9 mouse cellular contexts compared by ENCODE assay signal in the genomic region with DNA sequence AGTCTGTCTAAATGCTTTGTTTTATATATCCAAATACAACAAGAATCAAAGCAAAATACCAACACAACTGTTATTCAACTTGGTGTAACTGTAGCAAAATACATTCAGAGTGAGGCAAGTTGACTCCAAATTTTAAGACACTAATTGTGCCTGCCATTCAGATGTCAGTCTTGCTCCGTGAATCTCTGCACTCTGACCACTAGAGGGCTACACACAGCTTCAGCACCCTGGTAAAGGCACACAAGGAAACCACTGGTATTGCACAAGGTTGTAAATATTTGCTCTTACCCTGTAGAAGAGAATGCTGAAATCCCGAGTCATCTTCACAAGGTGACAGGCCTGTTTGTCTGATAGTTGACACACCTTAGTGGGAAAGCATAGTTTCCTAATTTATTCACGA. TPM values are rescaled to one million over a fixed set of nuclear protein-coding genes. Genes with fewer than 3 reads are reported as not detected.
DNase-seq lines count a peak whose midpoint lies in the region; ATAC-seq and TF ChIP-seq lines count a peak whose summit lies in the region.
"Had no signal": no experiment of that assay in that cellular context is flagged by ENCODE, and none has a peak within 500 bp of the region (broad histone marks: within the 10 kb centered on the region; RNA-seq: fewer than 3 reads in every experiment).

No protein-coding gene starts in this region.

- H3K27ac ChIP-seq in forebrain, embryonic 11.5 days (ENCODE audit: low read depth, low read length): no peak overlapping the region
- H3K27ac ChIP-seq in kidney, postnatal 0 days: no peak overlapping the region
- no peak overlapping the region for H3K27ac ChIP-seq in midbrain, embryonic 12.5 days (replicated peaks)
- H3K27ac ChIP-seq: limb, embryonic 13.5 days had no signal

- peak; percentile 69 for ATAC-seq in forebrain, embryonic 11.5 days (replicated peaks; ENCODE audit: low FRiP score)
- ATAC-seq in kidney, postnatal 0 days (replicated peaks; ENCODE audit: low FRiP score, low read depth): peak; percentile 75
- peak; percentile 80 for ATAC-seq in midbrain, embryonic 12.5 days (ENCODE audit: low FRiP score, low read depth)

- H3K9me3 ChIP-seq in forebrain, embryonic 11.5 days (ENCODE audit: control insufficient read depth, low read length): no peaks in the 10 kb centered on the region
- no peaks in the 10 kb centered on the region for H3K9me3 ChIP-seq in kidney, postnatal 0 days (replicated peaks; ENCODE audit: low read length)
- H3K9me3 ChIP-seq in midbrain, embryonic 12.5 days: no peaks in the 10 kb centered on the region
- H3K9me3 ChIP-seq: limb, embryonic 13.5 days had no signal

- no peak overlapping the region for H3K9ac ChIP-seq in forebrain, embryonic 11.5 days (ENCODE audit: low read length)
- H3K9ac ChIP-seq in kidney, postnatal 0 days (ENCODE audit: low read depth, low read length): no peak overlapping the region
- no peak overlapping the region for H3K9ac ChIP-seq in midbrain, embryonic 12.5 days (replicated peaks)
- H3K9ac ChIP-seq: limb, embryonic 13.5 days had no signal

- peak; percentile 10 to 67 for DNase-seq in adrenal gland, adult (ENCODE audit: inconsistent age in 2 of 2, low spot score in 1 of 2)
- DNase-seq in adrenal gland, adult 18-20 months (ENCODE audit: low spot score in 2 of 2): no peak
- DNase-seq in urinary bladder, postnatal 36 days (ENCODE audit: low spot score in 2 of 2): peak; percentile 3 to 14
- DNase-seq in urinary bladder, postnatal 4 days (ENCODE audit: low spot score in 2 of 2): no peak
- no peak for DNase-seq in forebrain, embryonic 11.5 days (ENCODE audit: low spot score)
- peak; percentile 70 for DNase-seq in kidney, postnatal 0 days (ENCODE audit: low spot score)
- no peak for DNase-seq in layer of hippocampus, postnatal 36 days

- no peak overlapping the region for H3K4me3 ChIP-seq in forebrain, embryonic 11.5 days (ENCODE audit: low read depth, low read length)
- no peak overlapping the region for H3K4me3 ChIP-seq in kidney, postnatal 0 days (replicated peaks; ENCODE audit: low read depth, low read length)
- no peak overlapping the region for H3K4me3 ChIP-seq in midbrain, embryonic 12.5 days
- H3K4me3 ChIP-seq: limb, embryonic 13.5 days had no signal

- H3K36me3 ChIP-seq in forebrain, embryonic 11.5 days (ENCODE audit: control insufficient read depth, insufficient read depth, low read length): no peaks in the 10 kb centered on the region; the same call in 1 of the 2 replicates
- H3K36me3 ChIP-seq in kidney, postnatal 0 days (ENCODE audit: insufficient read depth, low read length): no peaks in the 10 kb centered on the region
- no peaks in the 10 kb centered on the region for H3K36me3 ChIP-seq in midbrain, embryonic 12.5 days

- WGBS in forebrain, embryonic 11.5 days: 56% methylated on average over 3 of the region's 3 CpGs
- 38% methylated on average over 3 of the region's 3 CpGs for WGBS in kidney, postnatal 0 days
- 49% methylated on average over 3 of the region's 3 CpGs for WGBS in midbrain, embryonic 12.5 days

- peak; percentile 87 for TF ChIP-seq CTCF in kidney, postnatal 0 days (IDR thresholded peaks at IDR 0.05; ENCODE audit: low read depth)

- no peak overlapping the region for H3K4me2 ChIP-seq in forebrain, embryonic 11.5 days (ENCODE audit: low read depth, low read length, severe bottlenecking)
- H3K4me2 ChIP-seq in kidney, postnatal 0 days (ENCODE audit: low read length): no peak overlapping the region
- H3K4me2 ChIP-seq in midbrain, embryonic 12.5 days (replicated peaks): no peak overlapping the region
- H3K4me2 ChIP-seq: limb, embryonic 13.5 days had no signal

- no peaks in the 10 kb centered on the region for H3K4me1 ChIP-seq in forebrain, embryonic 11.5 days (replicated peaks; ENCODE audit: control insufficient read depth, insufficient read depth, low read length)
- H3K4me1 ChIP-seq in kidney, postnatal 0 days (replicated peaks; ENCODE audit: insufficient read depth, low read length): no peaks in the 10 kb centered on the region
- H3K4me1 ChIP-seq in midbrain, embryonic 12.5 days: no peaks in the 10 kb centered on the region

- no peaks in the 10 kb centered on the region for H3K27me3 ChIP-seq in forebrain, embryonic 11.5 days (ENCODE audit: control insufficient read depth, insufficient read depth, low read length)
- H3K27me3 ChIP-seq in kidney, postnatal 0 days (ENCODE audit: insufficient read depth, low read length): no peaks in the 10 kb centered on the region
- no peaks in the 10 kb centered on the region for H3K27me3 ChIP-seq in midbrain, embryonic 12.5 days
- H3K27me3 ChIP-seq: limb, embryonic 13.5 days had no signal

RNA-seq across cellular contexts. Expression of a gene that starts 31.8 kb away (rescaled TPM):
- total RNA-seq in adrenal gland, adult 18-20 months (2021): under 1 TPM; 0.16 to 0.60 TPM
- polyA plus RNA-seq in forebrain, embryonic 11.5 days (2014; fragmentation: Nextera tagmentation; extraction: Ambion mirVana): 27.2 and 29.0 TPM in 2 replicates
- polyA plus RNA-seq in kidney, postnatal 0 days (2015; fragmentation: Nextera tagmentation; extraction: Ambion mirVana): 14.7 and 17.0 TPM in 2 replicates
- polyA plus RNA-seq in midbrain, embryonic 12.5 days (2016; fragmentation: Nextera tagmentation; extraction: Ambion mirVana): 30.3 and 33.7 TPM in 2 replicates
- under 1 TPM; 0.35 to 0.52 TPM for total RNA-seq in layer of hippocampus, postnatal 36 days (2021)

Comparison
In these comparisons a context has a peak if more than half of its experiments do, and no peak if none do; other contexts are left out.
1. DNase-seq: peak in adrenal gland, adult (2 of 2), urinary bladder, postnatal 36 days (2 of 2) and kidney, postnatal 0 days (single experiment); none in adrenal gland, adult 18-20 months (0 of 2), urinary bladder, postnatal 4 days (0 of 2), forebrain, embryonic 11.5 days (single experiment) and layer of hippocampus, postnatal 36 days (0 of 2).
2. Peak in every context shown above with its lines, with median percentiles within 50 percentile points of each other: ATAC-seq.